Mouse (Mus musculus) spleen, postnatal 10 days (tissue): ENCODE measurements around the gene Slc9a9.
A peak's percentile ranks its signal among the peaks of the same experiment; 100 is the strongest.

Experiments used
- DNase-seq, 2 experiments: peaks; one replicate each; pipeline ENCODE4 v3.0.0; 2021 to 2022; ENCODE audit warnings: low spot score in 2 of 2

The Slc9a9 gene

DNA sequence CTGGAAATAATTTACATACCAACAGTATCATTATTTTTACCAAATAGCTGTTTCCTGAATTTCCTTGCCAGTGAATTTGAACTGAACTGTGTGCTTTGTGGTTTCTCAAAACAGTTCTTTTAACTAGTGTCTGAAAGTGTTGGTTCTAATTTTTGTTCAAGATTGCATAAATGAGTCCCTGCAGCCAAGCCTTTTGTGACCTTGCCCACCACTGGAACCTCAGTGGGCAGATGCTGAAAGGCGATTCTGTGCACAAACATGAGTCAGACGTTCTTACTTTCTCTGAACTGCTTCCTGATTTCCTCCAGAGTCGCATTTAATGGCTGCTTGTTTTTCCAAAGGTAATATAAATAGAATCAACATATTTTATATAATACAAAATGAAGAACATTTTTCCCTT, 281.0 kb downstream of the Slc9a9 start:
- DNase-seq = no peak

DNA sequence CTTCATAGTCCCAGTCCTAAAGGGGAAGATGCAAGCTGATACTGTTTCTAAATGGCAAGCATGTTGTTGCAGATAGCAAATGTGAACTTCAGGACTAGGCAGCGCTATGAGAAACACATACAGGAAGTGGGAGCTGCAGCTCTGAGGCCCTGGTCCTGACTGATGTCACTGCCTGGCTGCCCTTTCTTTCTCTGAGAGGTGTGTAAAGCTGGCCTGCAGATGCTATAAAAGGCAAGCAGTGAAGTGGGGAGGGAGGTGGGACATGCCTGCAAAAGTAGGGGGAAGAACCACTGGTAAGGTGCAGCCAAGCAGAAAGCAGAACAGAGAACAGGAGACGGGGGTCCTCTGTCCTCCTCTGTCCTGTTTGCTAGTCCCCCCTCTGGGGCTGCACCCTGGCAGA, 285.9 kb downstream of the Slc9a9 start:
- no peak for DNase-seq

GRCm38 (mm10) chr9:94958382-94958781, 288.7 kb downstream of the Slc9a9 start:
- DNase-seq = no peak

DNA sequence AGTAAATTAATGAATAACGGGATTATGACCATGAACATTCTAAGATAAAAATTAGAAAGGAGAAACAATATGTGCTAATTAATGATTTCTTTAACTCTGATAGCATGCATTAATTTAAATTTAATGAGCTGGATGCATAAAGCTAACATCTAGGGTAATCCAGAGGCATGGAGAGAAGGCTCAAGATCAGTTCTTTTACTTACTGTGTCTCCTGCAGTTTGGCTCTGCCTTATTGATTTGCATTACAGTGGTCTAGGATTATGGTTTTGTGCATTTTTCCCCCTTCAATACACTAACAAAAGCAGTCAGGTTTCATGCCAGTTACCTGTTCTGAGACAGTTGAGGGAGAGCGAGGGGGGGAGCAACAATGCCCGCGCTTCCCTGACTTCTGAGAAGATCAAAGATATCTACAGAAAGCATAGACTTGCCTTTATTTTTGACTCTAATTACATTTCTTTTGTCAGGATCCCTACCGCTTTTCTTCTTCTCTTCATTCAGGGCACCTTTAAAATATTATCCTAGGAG, 298.9 kb downstream of the Slc9a9 start:
- no peak for DNase-seq

DNA sequence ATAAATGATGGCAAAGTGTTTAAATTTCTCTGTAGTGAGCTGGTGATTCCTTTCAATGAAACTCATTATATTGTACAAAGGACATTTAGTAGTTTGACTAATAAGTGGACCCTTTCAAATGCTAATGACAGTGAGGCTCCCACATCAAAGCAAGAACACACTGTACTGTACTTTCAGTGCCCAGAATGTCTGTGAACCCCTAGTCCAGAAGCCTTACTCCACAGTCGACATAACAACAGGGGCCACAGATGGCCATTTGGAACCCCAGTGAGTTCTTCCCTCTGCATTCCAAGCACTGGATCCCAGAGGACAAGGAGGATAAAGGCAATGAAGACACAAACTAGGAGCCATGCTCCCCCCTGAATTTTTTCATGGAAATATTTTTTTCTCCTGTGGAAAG, 299.4 kb downstream of the Slc9a9 start:
- no peak for DNase-seq

GRCm38 (mm10) chr9:94972021-94972420, 302.3 kb downstream of the Slc9a9 start:
- DNase-seq = no peak

DNA sequence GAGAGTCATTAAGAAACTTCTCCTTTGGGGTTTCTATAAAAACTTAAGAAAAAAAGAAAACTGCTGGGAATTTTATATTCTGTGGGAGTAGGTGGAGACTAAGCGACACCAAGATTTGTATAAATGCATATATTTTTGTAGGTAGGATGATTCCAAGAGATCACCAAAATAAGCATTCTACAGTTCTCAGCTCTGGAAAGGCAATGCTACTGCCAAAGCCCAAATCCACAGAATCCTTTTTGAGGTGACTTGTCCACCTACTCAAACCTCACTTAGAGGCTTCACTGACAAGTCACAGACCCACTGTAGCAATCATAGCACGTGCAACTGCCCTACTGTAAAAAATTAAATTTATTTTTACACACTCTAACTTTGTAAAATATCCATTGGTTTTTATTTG, 303.0 kb downstream of the Slc9a9 start:
- DNase-seq = no peak

- no peak for DNase-seq
Measured at GRCm38 (mm10) chr9:94976191-94976590, 306.5 kb downstream of the Slc9a9 start.

GRCm38 (mm10) chr9:94993575-94993974, 323.9 kb downstream of the Slc9a9 start:
- no peak for DNase-seq

- DNase-seq = no peak
Measured at GRCm38 (mm10) chr9:95020136-95020706, 350.5 kb downstream of the Slc9a9 start.

GRCm38 (mm10) chr9:95034140-95034970, 364.6 kb downstream of the Slc9a9 start:
- DNase-seq = no peak

DNA sequence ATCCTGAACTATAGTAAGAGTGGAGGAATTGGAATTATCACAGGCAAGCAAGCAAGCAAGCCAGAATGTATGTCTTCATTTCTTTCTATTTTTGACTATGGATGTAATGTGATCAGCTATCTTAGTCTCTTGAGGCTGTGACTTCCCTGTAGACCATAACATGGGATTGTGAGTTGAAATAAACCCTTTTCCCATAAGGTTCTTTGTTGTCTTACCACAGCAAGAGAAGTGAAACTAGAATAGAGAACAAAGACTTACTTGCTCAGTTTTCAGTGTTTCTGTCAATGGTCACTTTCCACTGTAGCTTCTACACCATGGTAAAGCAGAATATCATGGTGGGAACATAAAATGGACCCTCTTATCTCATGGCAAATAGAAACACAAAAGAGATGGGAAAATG, 366.5 kb downstream of the Slc9a9 start:
- DNase-seq = no peak

DNA sequence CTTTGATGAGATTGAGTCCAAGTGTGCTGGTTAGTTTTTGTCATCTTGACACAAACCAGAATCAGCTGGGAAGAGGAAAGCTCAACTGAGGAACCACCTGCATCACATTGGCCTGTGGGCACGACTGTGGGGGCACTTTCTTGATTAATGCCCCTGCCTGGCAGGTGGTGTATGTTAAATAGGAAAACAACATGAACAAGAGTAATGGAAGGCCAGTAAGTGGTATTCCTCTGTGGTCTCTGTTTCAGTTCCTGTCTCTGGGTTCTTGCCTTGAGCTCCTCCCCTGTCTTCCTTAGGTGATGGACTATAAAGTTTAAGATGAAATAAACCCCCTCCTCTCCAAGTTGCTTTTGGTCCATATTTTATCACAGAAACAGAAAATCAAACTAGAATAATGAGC, 372.7 kb downstream of the Slc9a9 start:
- no peak for DNase-seq

- no peak for DNase-seq
Measured at GRCm38 (mm10) chr9:95052160-95052559, 382.5 kb downstream of the Slc9a9 start.

GRCm38 (mm10) chr9:95053183-95053582, 383.5 kb downstream of the Slc9a9 start:
- no peak for DNase-seq

- no peak for DNase-seq
Measured at GRCm38 (mm10) chr9:95055843-95056242, 386.1 kb downstream of the Slc9a9 start.

DNA sequence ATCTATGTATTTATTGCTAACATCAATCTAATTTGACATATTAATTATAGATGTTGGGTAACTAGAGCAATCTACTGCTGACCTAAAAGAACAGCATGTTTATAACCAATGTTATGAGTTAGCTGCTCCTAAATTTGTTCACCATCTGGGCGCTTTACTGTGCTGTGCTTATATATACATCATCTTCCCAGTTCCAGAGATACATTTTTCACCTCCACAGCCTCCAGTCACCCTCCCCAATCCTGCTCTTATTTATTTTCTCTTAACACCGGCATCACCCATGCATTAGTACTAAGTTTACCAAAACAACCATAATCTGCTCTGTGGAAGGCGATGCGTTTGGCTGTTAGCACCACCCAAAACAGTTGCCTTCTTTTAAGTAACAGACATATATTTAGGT, 391.0 kb downstream of the Slc9a9 start:
- no peak for DNase-seq

GRCm38 (mm10) chr9:95067037-95067436, 397.3 kb downstream of the Slc9a9 start:
- no peak for DNase-seq

DNA sequence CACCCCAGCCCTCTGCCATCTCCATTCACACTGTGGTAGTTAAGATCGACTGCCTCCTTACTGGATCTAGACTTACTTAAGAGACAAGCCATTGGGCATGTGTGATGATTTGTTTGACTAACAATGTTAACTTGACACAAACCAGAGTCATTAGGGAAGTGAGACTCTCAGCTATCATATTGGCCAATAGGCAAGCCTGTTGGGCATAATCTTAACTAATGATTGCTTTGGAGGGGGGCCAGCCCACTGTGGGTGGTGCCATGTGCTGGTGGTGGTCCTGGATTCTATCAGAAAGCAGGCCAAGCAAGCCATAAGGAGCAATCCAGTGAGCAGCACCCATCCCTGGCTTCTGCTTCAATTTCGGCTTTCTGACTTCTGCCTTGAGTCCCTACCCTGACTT, 398.8 kb downstream of the Slc9a9 start:
- DNase-seq = no peak

DNA sequence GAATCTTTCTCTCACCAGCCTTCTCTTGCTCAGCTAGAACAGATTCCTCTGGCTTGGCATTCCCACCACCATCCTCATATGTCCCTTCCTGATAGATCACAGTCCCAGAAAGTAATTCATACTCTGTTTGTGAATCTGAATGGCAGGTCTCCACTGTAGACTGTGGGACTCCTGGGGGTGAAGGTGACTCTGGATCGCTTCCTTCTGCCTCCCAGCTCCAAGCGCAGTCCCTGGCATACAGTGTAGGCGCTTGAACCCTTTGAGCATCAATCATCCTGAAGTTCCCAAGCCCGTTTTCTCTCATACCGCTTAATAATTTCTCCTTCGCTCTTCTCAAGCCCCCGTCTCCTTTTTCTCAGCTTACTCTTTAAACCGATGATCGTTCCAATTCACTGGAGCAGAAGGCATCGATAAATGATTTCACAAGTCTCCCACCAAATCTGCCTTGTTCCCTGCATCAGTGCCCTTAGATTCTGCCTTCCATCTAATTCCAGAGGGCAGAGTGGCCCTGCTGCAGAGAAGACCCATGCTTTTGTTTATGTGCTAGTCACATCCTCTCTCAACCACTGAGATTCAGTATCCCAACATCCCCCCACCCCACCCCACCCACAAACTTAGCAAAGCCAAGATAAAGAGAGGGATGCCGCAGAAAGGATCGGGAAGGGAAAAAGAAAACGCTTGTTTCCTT, 401.3 kb downstream of the Slc9a9 start:
- DNase-seq = no peak

- peak in 1 of 2 experiments; percentile 28 for DNase-seq
Measured at GRCm38 (mm10) chr9:95072450-95072955, 402.8 kb downstream of the Slc9a9 start.

DNA sequence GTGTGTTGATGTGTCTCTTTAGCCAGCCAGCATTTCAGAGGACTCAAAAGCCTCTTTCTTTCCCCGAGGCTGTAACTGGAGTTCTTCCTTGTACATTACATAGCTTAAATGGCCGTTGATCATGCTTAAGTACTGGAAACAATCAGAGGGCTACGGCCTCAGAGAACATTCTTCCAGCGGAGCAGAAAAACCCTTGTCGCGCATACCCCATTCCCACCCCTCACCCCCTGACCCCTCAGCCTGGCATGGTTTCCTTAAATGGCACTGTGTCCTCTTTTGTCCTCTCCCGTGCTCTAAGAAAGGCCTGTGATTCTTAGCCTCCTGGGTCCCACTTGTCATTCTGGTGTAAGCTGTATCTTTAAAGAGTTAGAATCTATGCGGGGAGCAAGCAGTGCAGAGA, 404.0 kb downstream of the Slc9a9 start:
- DNase-seq = no peak
